Mouse (Mus musculus) small intestine, adult 2 months (tissue): ENCODE measurements around the gene Hba-a1.

Experiments used
- CTCF ChIP-seq: fragments of 200-500 bp; IDR thresholded peaks from 2 replicates; pipeline ENCODE4 v1.5.1; 2012; ENCODE audit warnings: low read depth, mild to moderate bottlenecking, control low read depth, inconsistent platforms, low read length, moderate library complexity, mixed read lengths; ENCODE audit not compliant: insufficient replicate concordance, insufficient read length; ENCODE audit errors: extremely low read depth
- POLR2A ChIP-seq: fragments of 200-500 bp; IDR thresholded peaks from 2 replicates; pipeline ENCODE4 v1.6.1; 2012; ENCODE audit warnings: low read depth, mild to moderate bottlenecking, control low read depth, inconsistent platforms, low read length, moderate library complexity

- TF ChIP-seq CTCF (no peak), POLR2A (no peak)
Observed at GRCm38 (mm10) chr11:32276347-32276746, 7.0 kb upstream of the Hba-a1 start, which contains the start of gene Hba-x.
